In genomic region chr9:120120503-120120902, GRCm38 (mm10) we compare ENCODE assay signal across 28 mouse cellular contexts. TPM values are rescaled to one million over a fixed set of nuclear protein-coding genes. Genes with fewer than 3 reads are reported as not detected.
DNase-seq lines count a peak whose midpoint lies in the region; ATAC-seq and TF ChIP-seq lines count a peak whose summit lies in the region.
"Had no signal": no experiment of that assay in that cellular context is flagged by ENCODE, and none has a peak within 500 bp of the region (broad histone marks: within the 10 kb centered on the region; RNA-seq: fewer than 3 reads in every experiment).

No protein-coding gene starts in this region.

- peaks cover 78% of the 10 kb centered on the region for H3K4me1 ChIP-seq in erythroblast, embryonic 14.5 days (ENCODE audit: control insufficient read depth)
- H3K4me1 ChIP-seq in heart, embryonic 10.5 days = peaks cover 10% of the 10 kb centered on the region
- peaks cover 71% of the 10 kb centered on the region for H3K4me1 ChIP-seq in liver, embryonic 13.5 days (replicated peaks)
- no peaks in the 10 kb centered on the region for H3K4me1 ChIP-seq in midbrain, embryonic 11.5 days (ENCODE audit: control insufficient read depth, insufficient read depth, low read length)
- H3K4me1 ChIP-seq in midbrain, postnatal 0 days (ENCODE audit: insufficient read depth, low read length) = no peaks in the 10 kb centered on the region
- H3K4me1 ChIP-seq: embryonic facial prominence, embryonic 10.5 days; embryonic facial prominence, embryonic 12.5 days; forebrain, embryonic 13.5 days; forebrain, embryonic 15.5 days had no signal

- 89% methylated on average over 7 of the region's 7 CpGs for WGBS in heart, embryonic 10.5 days
- 87% methylated on average over 7 of the region's 7 CpGs for WGBS in liver, embryonic 13.5 days (ENCODE audit: insufficient replicate concordance)
- 94% methylated on average over 7 of the region's 7 CpGs for WGBS in midbrain, embryonic 11.5 days
- WGBS in midbrain, postnatal 0 days = 96% methylated on average over 7 of the region's 7 CpGs

- H3K9me3 ChIP-seq in erythroblast, embryonic 14.5 days (ENCODE audit: control insufficient read depth, low read length) = no peaks in the 10 kb centered on the region
- H3K9me3 ChIP-seq in heart, embryonic 10.5 days = no peaks in the 10 kb centered on the region
- no peaks in the 10 kb centered on the region for H3K9me3 ChIP-seq in liver, embryonic 13.5 days (replicated peaks)
- no peaks in the 10 kb centered on the region for H3K9me3 ChIP-seq in midbrain, embryonic 11.5 days (ENCODE audit: control insufficient read depth, low read length)
- H3K9me3 ChIP-seq in midbrain, postnatal 0 days (ENCODE audit: low read length) = no peaks in the 10 kb centered on the region
- H3K9me3 ChIP-seq: embryonic facial prominence, embryonic 10.5 days; embryonic facial prominence, embryonic 12.5 days; forebrain, embryonic 13.5 days; forebrain, embryonic 15.5 days; G1E had no signal

- no peak for ATAC-seq in erythroblast, adult 5-6 weeks (replicated peaks; ENCODE audit: low FRiP score, poor library complexity, severe bottlenecking)
- ATAC-seq in liver, embryonic 13.5 days (ENCODE audit: low read depth) = no peak
- no peak for ATAC-seq in midbrain, embryonic 11.5 days (ENCODE audit: low FRiP score)
- ATAC-seq in midbrain, postnatal 0 days (ENCODE audit: low FRiP score) = no peak
- ATAC-seq: activated CD4-positive, CD25-positive, alpha-beta regulatory T cell, adult 4 months; CD4-positive, CD25-positive, alpha-beta regulatory T cell, adult 4 months; forebrain, embryonic 13.5 days; forebrain, embryonic 15.5 days; Patski had no signal

- peaks cover 93% of the 10 kb centered on the region for H3K36me3 ChIP-seq in erythroblast, embryonic 14.5 days (ENCODE audit: control insufficient read depth)
- H3K36me3 ChIP-seq in heart, embryonic 10.5 days = peaks cover 73% of the 10 kb centered on the region
- H3K36me3 ChIP-seq in liver, embryonic 13.5 days = peaks cover 88% of the 10 kb centered on the region
- H3K36me3 ChIP-seq in midbrain, embryonic 11.5 days (ENCODE audit: control insufficient read depth, insufficient read depth, low read length) = peaks cover 5% of the 10 kb centered on the region; the same call in 1 of the 2 replicates
- H3K36me3 ChIP-seq in midbrain, postnatal 0 days (ENCODE audit: insufficient read depth, low read length) = peaks cover 50% of the 10 kb centered on the region

- peak overlapping the region; percentile 58 for H3K9ac ChIP-seq in liver, embryonic 13.5 days
- H3K9ac ChIP-seq in midbrain, embryonic 11.5 days (ENCODE audit: low read length) = no peak overlapping the region
- H3K9ac ChIP-seq in midbrain, postnatal 0 days (replicated peaks; ENCODE audit: low read length, poor library complexity, severe bottlenecking) = no peak overlapping the region
- H3K9ac ChIP-seq: embryonic facial prominence, embryonic 12.5 days; forebrain, embryonic 13.5 days; forebrain, embryonic 15.5 days had no signal

- 0 out of 2 replicates have a peak overlapping the region, but pooled peaks have one; percentile 11 for H3K4me2 ChIP-seq in liver, embryonic 13.5 days
- no peak overlapping the region for H3K4me2 ChIP-seq in midbrain, embryonic 11.5 days
- H3K4me2 ChIP-seq in midbrain, postnatal 0 days (ENCODE audit: low read depth, low read length, poor library complexity, severe bottlenecking) = no peak overlapping the region
- H3K4me2 ChIP-seq: embryonic facial prominence, embryonic 12.5 days; forebrain, embryonic 13.5 days; forebrain, embryonic 15.5 days had no signal

- intact Hi-C loops in heart, postnatal 14 days (cut with DNase I) = no loop called here

- no peak overlapping the region for H3K27ac ChIP-seq in heart, embryonic 10.5 days
- peak overlapping the region; percentile 100; the same call in 1 of the 2 replicates for H3K27ac ChIP-seq in liver, embryonic 13.5 days
- no peak overlapping the region for H3K27ac ChIP-seq in midbrain, embryonic 11.5 days (ENCODE audit: low read depth, low read length)
- H3K27ac ChIP-seq in midbrain, postnatal 0 days (ENCODE audit: low read depth, low read length) = no peak overlapping the region
- H3K27ac ChIP-seq: embryonic facial prominence, embryonic 10.5 days; embryonic facial prominence, embryonic 12.5 days; forebrain, embryonic 13.5 days; forebrain, embryonic 15.5 days had no signal

- peak; percentile 55 for DNase-seq in heart, embryonic 10.5 days (ENCODE audit: low spot score)
- no peak for DNase-seq in heart, postnatal 14 days
- DNase-seq in liver, embryonic 13.5 days = no peak
- no peak for DNase-seq in liver
- peak; percentile 17 for DNase-seq in midbrain, embryonic 11.5 days (ENCODE audit: low spot score, missing footprints)
- DNase-seq in midbrain, postnatal 0 days (ENCODE audit: low spot score) = no peak
- DNase-seq: adrenal gland, adult 8-10 months; adrenal gland, postnatal 14 days; adrenal gland, postnatal 36 days; B cell, adult 2 months; cerebellum, adult 11-12 months; cerebellum, adult 2 months; cerebellum, adult 9-10 months; cerebellum, postnatal 10 days; cerebellum, postnatal 25 days had no signal

- no peak for TF ChIP-seq CTCF in midbrain, postnatal 0 days (IDR thresholded peaks at IDR 0.05)

- H3K4me3 ChIP-seq in erythroblast, embryonic 14.5 days (replicated peaks) = peak overlapping the region; percentile 7
- no peak overlapping the region for H3K4me3 ChIP-seq in heart, embryonic 10.5 days
- no peak overlapping the region for H3K4me3 ChIP-seq in liver, embryonic 13.5 days (replicated peaks)
- no peak overlapping the region for H3K4me3 ChIP-seq in midbrain, embryonic 11.5 days (ENCODE audit: low read depth, low read length)
- no peak overlapping the region for H3K4me3 ChIP-seq in midbrain, postnatal 0 days (ENCODE audit: low read depth, low read length)
- H3K4me3 ChIP-seq: embryonic facial prominence, embryonic 10.5 days; embryonic facial prominence, embryonic 12.5 days; forebrain, embryonic 13.5 days; forebrain, embryonic 15.5 days had no signal

- no peaks in the 10 kb centered on the region for H3K27me3 ChIP-seq in erythroblast, embryonic 14.5 days (ENCODE audit: control insufficient read depth)
- no peaks in the 10 kb centered on the region for H3K27me3 ChIP-seq in heart, embryonic 10.5 days (ENCODE audit: insufficient read depth, poor library complexity, severe bottlenecking)
- H3K27me3 ChIP-seq in liver, embryonic 13.5 days = no peaks in the 10 kb centered on the region
- no peaks in the 10 kb centered on the region for H3K27me3 ChIP-seq in midbrain, embryonic 11.5 days (ENCODE audit: control insufficient read depth, insufficient read depth, low read length)
- H3K27me3 ChIP-seq in midbrain, postnatal 0 days (ENCODE audit: insufficient read depth, low read length) = no peaks in the 10 kb centered on the region
- H3K27me3 ChIP-seq: CH12.LX; embryonic facial prominence, embryonic 12.5 days; forebrain, embryonic 13.5 days; forebrain, embryonic 15.5 days; Patski had no signal

RNA-seq across cellular contexts. Expression of gene Rpsa, which starts 7.0 kb away (rescaled TPM):
- 245 and 656 TPM in 2 replicates for polyA plus RNA-seq in erythroblast, embryonic 14.5 days (2012)
- total RNA-seq in erythroblast, adult 5-6 weeks (2015; ENCODE audit: low replicate concordance) = 532 and 535 TPM in 2 replicates
- total RNA-seq in erythroblast, adult 5-6 weeks (2017; ENCODE audit: low replicate concordance) = 872 and 875 TPM in 2 replicates
- 1,047 and 1,189 TPM in 2 replicates for polyA plus RNA-seq in heart, embryonic 10.5 days (2016; fragmentation: Nextera tagmentation; extraction: Ambion mirVana)
- 100 to 1,000 TPM; 475 to 558 TPM for total RNA-seq in heart, postnatal 14 days (2021)
- polyA plus RNA-seq in liver, embryonic 13.5 days (2015; fragmentation: Nextera tagmentation; extraction: Ambion mirVana) = 1,061 and 1,158 TPM in 2 replicates
- polyA plus RNA-seq in midbrain, embryonic 11.5 days (2014; fragmentation: Nextera tagmentation; extraction: Ambion mirVana) = 1,378 and 1,482 TPM in 2 replicates
- total RNA-seq in midbrain, postnatal 0 days (2014; rRNA removed) = 1,524 and 1,627 TPM in 2 replicates
- 876 and 966 TPM in 2 replicates for polyA plus RNA-seq in midbrain, postnatal 0 days (2015; fragmentation: Nextera tagmentation; extraction: Ambion mirVana)

RNA-seq across cellular contexts. Expression of gene Slc25a38, which starts 10.3 kb away (rescaled TPM):
- polyA plus RNA-seq in erythroblast, embryonic 14.5 days (2012) = 22.5 and 36.0 TPM in 2 replicates
- total RNA-seq in erythroblast, adult 5-6 weeks (2015; ENCODE audit: low replicate concordance) = 79.7 and 177 TPM in 2 replicates
- total RNA-seq in erythroblast, adult 5-6 weeks (2017; ENCODE audit: low replicate concordance) = 230 and 266 TPM in 2 replicates
- polyA plus RNA-seq in heart, embryonic 10.5 days (2016; fragmentation: Nextera tagmentation; extraction: Ambion mirVana) = 39.8 and 42.1 TPM in 2 replicates
- total RNA-seq in heart, postnatal 14 days (2021) = 10 to 100 TPM; 12.3 to 14.0 TPM
- 137 and 138 TPM in 2 replicates for polyA plus RNA-seq in liver, embryonic 13.5 days (2015; fragmentation: Nextera tagmentation; extraction: Ambion mirVana)
- 33.9 and 36.7 TPM in 2 replicates for polyA plus RNA-seq in midbrain, embryonic 11.5 days (2014; fragmentation: Nextera tagmentation; extraction: Ambion mirVana)
- total RNA-seq in midbrain, postnatal 0 days (2014; rRNA removed) = 46.6 and 60.0 TPM in 2 replicates
- 35.3 and 37.8 TPM in 2 replicates for polyA plus RNA-seq in midbrain, postnatal 0 days (2015; fragmentation: Nextera tagmentation; extraction: Ambion mirVana)

RNA-seq across cellular contexts. Expression of gene Ccr8, which starts 28.6 kb away (rescaled TPM):
- polyA plus RNA-seq in erythroblast, embryonic 14.5 days (2012) = not detected in 2 replicates
- total RNA-seq in erythroblast, adult 5-6 weeks (2015; ENCODE audit: low replicate concordance) = not detected in 2 replicates
- total RNA-seq in erythroblast, adult 5-6 weeks (2017; ENCODE audit: low replicate concordance) = not detected in 2 replicates
- polyA plus RNA-seq in heart, embryonic 10.5 days (2016; fragmentation: Nextera tagmentation; extraction: Ambion mirVana) = not detected in 2 replicates
- under 1 TPM in 1 of 2 experiments, not detected in 1; 0.44 TPM for total RNA-seq in heart, postnatal 14 days (2021)
- polyA plus RNA-seq in liver, embryonic 13.5 days (2015; fragmentation: Nextera tagmentation; extraction: Ambion mirVana) = 0.13 TPM in 1 of 2 replicates, not detected in the other
- polyA plus RNA-seq in midbrain, embryonic 11.5 days (2014; fragmentation: Nextera tagmentation; extraction: Ambion mirVana) = not detected in 2 replicates
- not detected in 2 replicates for total RNA-seq in midbrain, postnatal 0 days (2014; rRNA removed)
- not detected in 2 replicates for polyA plus RNA-seq in midbrain, postnatal 0 days (2015; fragmentation: Nextera tagmentation; extraction: Ambion mirVana)
- total RNA-seq: adrenal gland, adult 18-20 months; adrenal gland, adult 8-10 months; adrenal gland, postnatal 14 days; adrenal gland, postnatal 36 days; CH12.LX; G1E had no signal
- polyA plus RNA-seq: cerebellum, adult 2 months; embryonic facial prominence, embryonic 10.5 days; forebrain, embryonic 11.5 days; forebrain, embryonic 13.5 days; forebrain, embryonic 15.5 days; G1E; Patski had no signal

RNA-seq across cellular contexts. Expression of gene Mobp, which starts 29.0 kb away (rescaled TPM):
- 0.03 TPM in 1 of 2 replicates, not detected in the other for polyA plus RNA-seq in erythroblast, embryonic 14.5 days (2012)
- not detected in 2 replicates for total RNA-seq in erythroblast, adult 5-6 weeks (2015; ENCODE audit: low replicate concordance)
- not detected in 2 replicates for total RNA-seq in erythroblast, adult 5-6 weeks (2017; ENCODE audit: low replicate concordance)
- not detected in 2 replicates for polyA plus RNA-seq in heart, embryonic 10.5 days (2016; fragmentation: Nextera tagmentation; extraction: Ambion mirVana)
- not detected for total RNA-seq in heart, postnatal 14 days (2021)
- polyA plus RNA-seq in liver, embryonic 13.5 days (2015; fragmentation: Nextera tagmentation; extraction: Ambion mirVana) = not detected in 2 replicates
- polyA plus RNA-seq in midbrain, embryonic 11.5 days (2014; fragmentation: Nextera tagmentation; extraction: Ambion mirVana) = 0.26 and 0.82 TPM in 2 replicates
- 1.4 TPM in 1 of 2 replicates, not detected in the other for total RNA-seq in midbrain, postnatal 0 days (2014; rRNA removed)
- polyA plus RNA-seq in midbrain, postnatal 0 days (2015; fragmentation: Nextera tagmentation; extraction: Ambion mirVana) = 0.15 and 0.16 TPM in 2 replicates
- total RNA-seq: adrenal gland, adult 18-20 months; adrenal gland, postnatal 14 days; CH12.LX had no signal
- polyA plus RNA-seq: activated CD4-positive, CD25-positive, alpha-beta regulatory T cell, adult 4 months; G1E; Patski had no signal

RNA-seq across cellular contexts. Expression of gene Cx3cr1, which starts 50.8 kb away (rescaled TPM):
- polyA plus RNA-seq in erythroblast, embryonic 14.5 days (2012) = 0.01 TPM in 2 replicates
- 6.7 and 7.3 TPM in 2 replicates for total RNA-seq in erythroblast, adult 5-6 weeks (2015; ENCODE audit: low replicate concordance)
- total RNA-seq in erythroblast, adult 5-6 weeks (2017; ENCODE audit: low replicate concordance) = 8.8 and 13.7 TPM in 2 replicates
- polyA plus RNA-seq in heart, embryonic 10.5 days (2016; fragmentation: Nextera tagmentation; extraction: Ambion mirVana) = 1.1 and 4.1 TPM in 2 replicates
- 1 to 10 TPM; 3.4 TPM for total RNA-seq in heart, postnatal 14 days (2021)
- 3.5 and 4.3 TPM in 2 replicates for polyA plus RNA-seq in liver, embryonic 13.5 days (2015; fragmentation: Nextera tagmentation; extraction: Ambion mirVana)
- polyA plus RNA-seq in midbrain, embryonic 11.5 days (2014; fragmentation: Nextera tagmentation; extraction: Ambion mirVana) = 2.9 and 4.3 TPM in 2 replicates
- total RNA-seq in midbrain, postnatal 0 days (2014; rRNA removed) = 12.6 and 19.3 TPM in 2 replicates
- 6.8 and 9.0 TPM in 2 replicates for polyA plus RNA-seq in midbrain, postnatal 0 days (2015; fragmentation: Nextera tagmentation; extraction: Ambion mirVana)
- total RNA-seq: CH12.LX had no signal
- polyA plus RNA-seq: G1E, Patski had no signal

Comparison
In these comparisons a context has a peak if more than half of its experiments do, and no peak if none do; other contexts are left out.
1. DNase-seq: peak in heart, embryonic 10.5 days (single experiment) and midbrain, embryonic 11.5 days (single experiment); none in heart, postnatal 14 days (0 of 2), liver, embryonic 13.5 days (single experiment), liver (single experiment) and midbrain, postnatal 0 days (single experiment).